Comparison of ENCODE assay signal across 21 mouse cellular contexts in the genomic region with DNA sequence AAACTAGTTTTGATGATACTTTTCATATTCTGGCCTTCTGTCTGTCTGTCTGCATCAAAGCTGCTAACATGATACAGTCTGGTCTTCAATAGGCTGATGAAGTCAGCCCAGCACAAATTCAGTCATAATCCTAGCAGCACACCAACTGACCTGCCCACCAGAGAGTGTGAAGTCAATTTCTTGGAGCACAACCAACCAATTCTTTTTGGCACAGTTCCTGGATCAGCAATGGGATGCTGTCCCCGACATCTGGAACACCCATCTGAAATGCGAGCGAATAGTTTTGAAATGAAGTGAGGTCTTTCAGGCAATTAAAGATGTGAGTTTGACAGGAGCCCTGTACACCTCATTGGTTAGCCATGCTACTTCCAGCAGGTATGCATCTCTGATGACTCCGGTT.
"Had no signal": no experiment of that assay in that cellular context is flagged by ENCODE, and none has a peak within 500 bp of the region (broad histone marks: within the 10 kb centered on the region; RNA-seq: fewer than 3 reads in every experiment).

No protein-coding gene starts in this region.

- H3K27ac ChIP-seq: intestine, embryonic 15.5 days; liver, embryonic 14.5 days; midbrain, embryonic 10.5 days; midbrain, embryonic 13.5 days; neural tube, embryonic 13.5 days; stomach, postnatal 0 days had no signal

- H3K9me3 ChIP-seq: intestine, embryonic 15.5 days; megakaryocyte, embryonic 14.5 days; midbrain, embryonic 10.5 days; midbrain, embryonic 13.5 days; neural tube, embryonic 13.5 days had no signal

- H3K4me3 ChIP-seq: intestine, embryonic 15.5 days; megakaryocyte, embryonic 14.5 days; midbrain, embryonic 10.5 days; midbrain, embryonic 13.5 days; myocyte; neural tube, embryonic 13.5 days had no signal

- H3K4me1 ChIP-seq: megakaryocyte, embryonic 14.5 days; midbrain, embryonic 13.5 days; neural tube, embryonic 13.5 days had no signal

- H3K36me3 ChIP-seq: intestine, embryonic 15.5 days; midbrain, embryonic 10.5 days; midbrain, embryonic 13.5 days; neural tube, embryonic 13.5 days had no signal

- H3K27me3 ChIP-seq: intestine, embryonic 15.5 days; megakaryocyte, embryonic 14.5 days; midbrain, embryonic 13.5 days; neural tube, embryonic 13.5 days had no signal

- H3K9ac ChIP-seq: intestine, embryonic 15.5 days; liver, embryonic 14.5 days; liver, postnatal 0 days; midbrain, embryonic 13.5 days; neural tube, embryonic 13.5 days had no signal

- H3K4me2 ChIP-seq: intestine, embryonic 15.5 days; liver, embryonic 11.5 days; midbrain, embryonic 13.5 days; neural tube, embryonic 13.5 days had no signal

- DNase-seq: kidney, adult 11 months; kidney, adult 9 months; kidney, postnatal 10 days; kidney, postnatal 4 days; liver, postnatal 0 days; lung, postnatal 36 days; retina, postnatal 1 day; right cerebral cortex, postnatal 25 days; thymus, adult 2 months; thymus, postnatal 14 days; thymus, postnatal 4 days had no signal

- ATAC-seq: intestine, embryonic 15.5 days; liver, postnatal 0 days; midbrain, embryonic 13.5 days; midbrain, embryonic 16.5 days had no signal
